In the genomic region with DNA sequence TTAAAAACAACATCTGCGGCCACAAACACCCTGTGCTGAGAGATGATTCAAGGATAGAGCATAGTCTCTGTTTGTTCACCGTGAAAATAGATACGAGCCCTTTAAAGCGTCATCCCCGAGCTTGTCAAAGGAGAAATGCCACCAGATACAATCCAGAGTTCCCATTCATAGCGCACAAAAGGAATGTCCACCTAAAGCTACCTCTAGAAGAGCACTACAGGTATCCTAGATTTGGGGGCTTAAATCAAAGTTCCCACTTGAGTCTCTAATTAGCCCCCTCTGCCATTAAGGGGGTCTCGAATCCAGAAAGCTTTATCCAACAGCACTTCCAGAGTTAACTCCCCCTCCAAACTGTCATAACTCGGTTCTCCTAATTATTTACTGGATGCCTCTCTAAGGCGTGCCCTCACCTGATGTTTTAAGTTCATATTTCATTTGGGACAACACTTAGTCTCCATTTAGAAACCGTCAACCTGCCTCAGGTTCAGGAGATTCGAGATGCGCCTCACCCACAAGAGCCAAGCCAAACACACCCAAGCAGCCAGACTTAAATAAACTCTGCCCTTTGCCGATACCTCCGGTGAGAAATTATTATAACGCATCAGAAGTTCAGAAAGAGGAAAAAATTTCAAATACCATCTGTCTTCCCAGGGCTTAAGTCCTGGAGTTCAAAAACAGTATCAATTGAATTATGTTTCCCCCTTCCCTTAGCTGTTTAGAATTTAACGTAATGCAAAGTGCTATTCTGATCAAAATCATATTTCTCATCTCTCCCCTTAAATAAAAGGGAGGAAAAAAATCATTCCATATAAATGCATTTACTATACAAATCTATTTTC, we compare ENCODE assay signal across 8 mouse cellular contexts.
DNase-seq lines count a peak whose midpoint lies in the region; ATAC-seq and TF ChIP-seq lines count a peak whose summit lies in the region.

No protein-coding gene starts in this region.

- H3K4me1 ChIP-seq in kidney, embryonic 16.5 days (ENCODE audit: insufficient read depth, low read length) = no peaks in the 10 kb centered on the region
- no peaks in the 10 kb centered on the region for H3K4me1 ChIP-seq in embryonic facial prominence, embryonic 14.5 days (ENCODE audit: control insufficient read depth, insufficient read depth, low read length)
- H3K4me1 ChIP-seq in hindbrain, embryonic 14.5 days (replicated peaks; ENCODE audit: control insufficient read depth, insufficient read depth, low read length) = peaks cover 37% of the 10 kb centered on the region
- H3K4me1 ChIP-seq in midbrain, postnatal 0 days (ENCODE audit: insufficient read depth, low read length) = peaks cover 6% of the 10 kb centered on the region

- ATAC-seq in kidney, embryonic 16.5 days (ENCODE audit: low FRiP score, low TSS enrichment) = no peak
- ATAC-seq in embryonic facial prominence, embryonic 14.5 days (ENCODE audit: low read depth) = no peak
- ATAC-seq in hindbrain, embryonic 14.5 days (ENCODE audit: low FRiP score) = no peak
- ATAC-seq in midbrain, postnatal 0 days (ENCODE audit: low FRiP score) = no peak

- no peaks in the 10 kb centered on the region for H3K9me3 ChIP-seq in kidney, embryonic 16.5 days (ENCODE audit: low read length)
- H3K9me3 ChIP-seq in embryonic facial prominence, embryonic 14.5 days (ENCODE audit: control insufficient read depth, low read length) = no peaks in the 10 kb centered on the region
- no peaks in the 10 kb centered on the region for H3K9me3 ChIP-seq in hindbrain, embryonic 14.5 days (ENCODE audit: control insufficient read depth, low read length)
- H3K9me3 ChIP-seq in midbrain, postnatal 0 days (ENCODE audit: low read length) = no peaks in the 10 kb centered on the region

- H3K4me3 ChIP-seq in kidney, embryonic 16.5 days (ENCODE audit: low read length) = peak overlapping the region; percentile 54; the same call in 1 of the 2 replicates
- H3K4me3 ChIP-seq in embryonic facial prominence, embryonic 14.5 days (ENCODE audit: low read depth, low read length) = peak overlapping the region; percentile 45
- peak overlapping the region; percentile 60 for H3K4me3 ChIP-seq in hindbrain, embryonic 14.5 days (replicated peaks; ENCODE audit: low read length)
- peak overlapping the region; percentile 54 for H3K4me3 ChIP-seq in midbrain, postnatal 0 days (ENCODE audit: low read depth, low read length)

- peak overlapping the region; percentile 75 for H3K4me2 ChIP-seq in kidney, embryonic 16.5 days (replicated peaks; ENCODE audit: low read depth, low read length)
- H3K4me2 ChIP-seq in embryonic facial prominence, embryonic 14.5 days (ENCODE audit: low read depth, low read length) = peak overlapping the region; percentile 72
- H3K4me2 ChIP-seq in hindbrain, embryonic 14.5 days (replicated peaks) = peak overlapping the region; percentile 65
- peak overlapping the region; percentile 69 for H3K4me2 ChIP-seq in midbrain, postnatal 0 days (ENCODE audit: low read depth, low read length, poor library complexity, severe bottlenecking)

- no peaks in the 10 kb centered on the region for H3K36me3 ChIP-seq in kidney, embryonic 16.5 days (ENCODE audit: insufficient read depth, low read length)
- no peaks in the 10 kb centered on the region for H3K36me3 ChIP-seq in embryonic facial prominence, embryonic 14.5 days (ENCODE audit: control insufficient read depth, insufficient read depth, low read length)
- H3K36me3 ChIP-seq in hindbrain, embryonic 14.5 days (replicated peaks; ENCODE audit: control insufficient read depth, insufficient read depth) = no peaks in the 10 kb centered on the region
- no peaks in the 10 kb centered on the region for H3K36me3 ChIP-seq in midbrain, postnatal 0 days (ENCODE audit: insufficient read depth, low read length)

- no peak overlapping the region for H3K9ac ChIP-seq in kidney, embryonic 16.5 days (replicated peaks; ENCODE audit: low read length)
- peak overlapping the region; percentile 63 for H3K9ac ChIP-seq in embryonic facial prominence, embryonic 14.5 days (ENCODE audit: low read depth, low read length)
- peak overlapping the region; percentile 78 for H3K9ac ChIP-seq in hindbrain, embryonic 14.5 days
- H3K9ac ChIP-seq in midbrain, postnatal 0 days (replicated peaks; ENCODE audit: low read length, poor library complexity, severe bottlenecking) = peak overlapping the region; percentile 62

- WGBS in kidney, embryonic 16.5 days = 47% methylated on average over 16 of the region's 16 CpGs
- 26% methylated on average over 16 of the region's 16 CpGs for WGBS in embryonic facial prominence, embryonic 14.5 days
- WGBS in hindbrain, embryonic 14.5 days = 18% methylated on average over 16 of the region's 16 CpGs
- WGBS in midbrain, postnatal 0 days = 8% methylated on average over 16 of the region's 16 CpGs

- no peak for DNase-seq in kidney, postnatal 14 days
- no peak for DNase-seq in embryonic facial prominence, embryonic 14.5 days (ENCODE audit: low spot score)
- no peak for DNase-seq in hindbrain, embryonic 14.5 days (ENCODE audit: low spot score)
- peak; percentile 28 for DNase-seq in midbrain, postnatal 0 days (ENCODE audit: low spot score)
- DNase-seq in urinary bladder, adult 2 months (ENCODE audit: low spot score) = no peak
- DNase-seq in frontal cortex, adult 2 months (ENCODE audit: extremely low spot score in 1 of 2, low spot score in 1 of 2) = no peak
- no peak for DNase-seq in adrenal gland, postnatal 14 days

- no peak overlapping the region for H3K27ac ChIP-seq in kidney, embryonic 16.5 days (ENCODE audit: low read length)
- H3K27ac ChIP-seq in embryonic facial prominence, embryonic 14.5 days (replicated peaks; ENCODE audit: low read depth, low read length) = no peak overlapping the region
- H3K27ac ChIP-seq in hindbrain, embryonic 14.5 days = peak overlapping the region; percentile 93
- peak overlapping the region; percentile 85 for H3K27ac ChIP-seq in midbrain, postnatal 0 days (ENCODE audit: low read depth, low read length)

- peaks cover 11% of the 10 kb centered on the region; the same call in 1 of the 2 replicates for H3K27me3 ChIP-seq in kidney, embryonic 16.5 days (ENCODE audit: insufficient read depth, low read length)
- 0 out of 2 replicates have a peak, but pooled peaks cover 2% of the 10 kb centered on the region for H3K27me3 ChIP-seq in embryonic facial prominence, embryonic 14.5 days (replicated peaks; ENCODE audit: control insufficient read depth, insufficient read depth, low read length)
- H3K27me3 ChIP-seq in hindbrain, embryonic 14.5 days (ENCODE audit: control insufficient read depth, insufficient read depth, low read length) = no peaks in the 10 kb centered on the region
- no peaks in the 10 kb centered on the region for H3K27me3 ChIP-seq in midbrain, postnatal 0 days (ENCODE audit: insufficient read depth, low read length)

- no peak for TF ChIP-seq CTCF in midbrain, postnatal 0 days (IDR thresholded peaks at IDR 0.05)

Comparison
In these comparisons a context has a peak if more than half of its experiments do, and no peak if none do; other contexts are left out.
1. H3K27ac ChIP-seq: peak in hindbrain, embryonic 14.5 days (single experiment) and midbrain, postnatal 0 days (single experiment); none in kidney, embryonic 16.5 days (single experiment) and embryonic facial prominence, embryonic 14.5 days (single experiment).
2. Peak in every context shown above with its lines, with median percentiles within 50 percentile points of each other: H3K4me2 ChIP-seq and H3K4me3 ChIP-seq.